Mouse (Mus musculus) kidney, embryonic 14.5 days (tissue): ENCODE measurements around the gene Asna1. TPM values are rescaled to one million over a fixed set of nuclear protein-coding genes. Genes with fewer than 3 reads are reported as not detected.
A peak's percentile ranks its signal among the peaks of the same experiment; 100 is the strongest.

Experiments used
- ATAC-seq: fragments of 200-750 bp; cut with Nextera tagmentation; 2 replicates; pipeline ENCODE4 v1.8.0; 2017; ENCODE audit warnings: moderate number of reproducible peaks, mild to moderate bottlenecking, moderate TSS enrichment, moderate library complexity; ENCODE audit not compliant: low FRiP score, low TSS enrichment
- H3K27ac ChIP-seq: fragments of 300-500 bp; sonication (generic); 2 replicates; pipeline ENCODE4 v1.5.1; 2014; ENCODE audit warnings: low read depth, mild to moderate bottlenecking, low read length, moderate library complexity, mixed read lengths
- H3K27me3 ChIP-seq: fragments of 300-500 bp; sonication (generic); 2 replicates; pipeline ENCODE4 v1.6.1; 2014; ENCODE audit warnings: mild to moderate bottlenecking, low read length; ENCODE audit not compliant: control insufficient read depth, insufficient read depth
- H3K36me3 ChIP-seq: fragments of 300-500 bp; sonication (generic); 2 replicates; pipeline ENCODE4 v1.6.1; 2014; ENCODE audit warnings: low read length, mixed read lengths; ENCODE audit not compliant: control insufficient read depth, insufficient read depth
- H3K4me1 ChIP-seq: fragments of 300-500 bp; sonication (generic); 2 replicates; pipeline ENCODE4 v1.6.1; 2014; ENCODE audit warnings: low read length, mixed read lengths; ENCODE audit not compliant: control insufficient read depth, insufficient read depth
- H3K4me2 ChIP-seq: fragments of 300-500 bp; sonication (generic); replicated peaks from 2 replicates; pipeline ENCODE4 v1.6.1; 2014; ENCODE audit warnings: low read depth, mild to moderate bottlenecking, low read length
- H3K4me3 ChIP-seq: fragments of 300-500 bp; sonication (generic); 2 replicates; pipeline ENCODE4 v1.5.1; 2014; ENCODE audit warnings: mild to moderate bottlenecking, low read length
- H3K9ac ChIP-seq: fragments of 300-500 bp; sonication (generic); 2 replicates; pipeline ENCODE4 v1.6.1; 2014; ENCODE audit warnings: low read depth, mild to moderate bottlenecking, low read length, moderate library complexity
- H3K9me3 ChIP-seq: fragments of 300-500 bp; sonication (generic); 2 replicates; pipeline ENCODE4 v1.6.1; 2016; ENCODE audit warnings: low read length; ENCODE audit not compliant: control insufficient read depth
- WGBS: fragments of 180-500 bp; shearing (Covaris S2); extraction: QIAGEN DNeasy Blood & Tissue Kit; methylation state at CpG from one replicate; pipeline ENCODE4 v1.1.7; 2014; 5-methylcytosine and 5-hydroxymethylcytosine counted together
- polyA plus RNA-seq: library from polyadenylated mRNA; unstranded; fragments of >200 nt; fragmentation: Nextera tagmentation; extraction: Ambion mirVana; gene quantifications from 2 replicates; pipeline ENCODE4 v1.2.1, GENCODE M21; 2014

Asna1 gene
- polyA plus RNA-seq, 1 experiment from 2014 or later = 109 TPM

DNA sequence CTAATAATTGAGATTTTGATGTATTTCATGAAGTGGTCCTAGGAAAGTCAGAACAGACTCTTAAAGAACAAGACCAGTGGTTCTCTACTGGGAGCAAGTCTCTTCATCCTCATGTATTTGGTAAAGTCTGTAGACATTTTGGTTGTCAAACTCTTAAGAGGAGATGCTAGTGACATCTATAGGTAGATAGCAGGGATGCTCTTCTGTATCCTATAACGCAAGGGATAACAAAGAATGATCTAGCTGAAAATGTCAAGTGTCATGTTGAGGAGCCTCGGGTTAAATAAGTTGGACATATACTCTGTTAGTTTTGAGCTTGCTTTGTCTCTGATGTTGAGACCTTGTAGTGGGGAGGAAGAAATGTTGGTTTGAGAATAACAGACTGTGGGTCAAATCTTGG, 2.8 kb upstream of the Asna1 start:
- 24% methylated on average over 2 of the region's 2 CpGs for WGBS
- Histone ChIP-seq H3K36me3 (peaks cover 48% of the 10 kb centered on the region), H3K27me3 (no peaks in the 10 kb centered on the region)

GRCm38 (mm10) chr8:85027516-85027855, 2.4 kb upstream of the Asna1 start:
- Histone ChIP-seq H3K4me1 (peaks cover 24% of the 10 kb centered on the region), H3K4me2 (peak overlapping the region; percentile 94), H3K27me3 (no peaks in the 10 kb centered on the region), H3K27ac (peak overlapping the region; percentile 95), H3K9me3 (no peaks in the 10 kb centered on the region), H3K36me3 (peaks cover 47% of the 10 kb centered on the region), H3K4me3 (peak overlapping the region; percentile 100), H3K9ac (peak overlapping the region; percentile 100)
- under 1% methylated on average over 13 of the region's 13 CpGs for WGBS
- ATAC-seq = no peak

More for the DNA sequence above, 2.8 kb upstream of the Asna1 start:
- H3K9ac ChIP-seq = peak overlapping the region; percentile 100
- no peak overlapping the region for H3K27ac ChIP-seq
- peak overlapping the region; percentile 94 for H3K4me2 ChIP-seq
- peak overlapping the region; percentile 100 for H3K4me3 ChIP-seq
- H3K9me3 ChIP-seq = no peaks in the 10 kb centered on the region
- ATAC-seq = no peak
- H3K4me1 ChIP-seq = peaks cover 24% of the 10 kb centered on the region

GRCm38 (mm10) chr8:85026670-85027515, 1.8 kb upstream of the Asna1 start, which contains the start of gene Trir:
TSS of gene Trir (plus strand) at chr8:85026823.
- peaks cover 46% of the 10 kb centered on the region for H3K36me3 ChIP-seq
- peak within 1 kb of the TSS; percentile 100 for H3K4me3 ChIP-seq
- peak within 1 kb of the TSS; percentile 94 for H3K4me2 ChIP-seq
- H3K4me1 ChIP-seq = peaks cover 24% of the 10 kb centered on the region
- no peaks in the 10 kb centered on the region for H3K9me3 ChIP-seq
- peak within 1 kb of the TSS; percentile 100 for H3K9ac ChIP-seq
- peak; percentile 85 for ATAC-seq
- peak within 1 kb of the TSS; percentile 95 for H3K27ac ChIP-seq
- H3K27me3 ChIP-seq = no peaks in the 10 kb centered on the region
- WGBS = under 1% methylated on average over 75 of the region's 75 CpGs

GRCm38 (mm10) chr8:85023846-85024245, 1.2 kb downstream of the Asna1 start:
- 97% methylated on average over 3 of the region's 3 CpGs for WGBS
- H3K27me3 ChIP-seq = no peaks in the 10 kb centered on the region
- no peak overlapping the region for H3K27ac ChIP-seq
- ATAC-seq = no peak
- no peak overlapping the region for H3K9ac ChIP-seq
- H3K4me1 ChIP-seq = peaks cover 19% of the 10 kb centered on the region
- H3K9me3 ChIP-seq = no peaks in the 10 kb centered on the region
- peak overlapping the region; percentile 94; the same call in 1 of the 2 replicates for H3K4me2 ChIP-seq
- peaks cover 43% of the 10 kb centered on the region for H3K36me3 ChIP-seq
- peak overlapping the region; percentile 96; the same call in 1 of the 2 replicates for H3K4me3 ChIP-seq

DNA sequence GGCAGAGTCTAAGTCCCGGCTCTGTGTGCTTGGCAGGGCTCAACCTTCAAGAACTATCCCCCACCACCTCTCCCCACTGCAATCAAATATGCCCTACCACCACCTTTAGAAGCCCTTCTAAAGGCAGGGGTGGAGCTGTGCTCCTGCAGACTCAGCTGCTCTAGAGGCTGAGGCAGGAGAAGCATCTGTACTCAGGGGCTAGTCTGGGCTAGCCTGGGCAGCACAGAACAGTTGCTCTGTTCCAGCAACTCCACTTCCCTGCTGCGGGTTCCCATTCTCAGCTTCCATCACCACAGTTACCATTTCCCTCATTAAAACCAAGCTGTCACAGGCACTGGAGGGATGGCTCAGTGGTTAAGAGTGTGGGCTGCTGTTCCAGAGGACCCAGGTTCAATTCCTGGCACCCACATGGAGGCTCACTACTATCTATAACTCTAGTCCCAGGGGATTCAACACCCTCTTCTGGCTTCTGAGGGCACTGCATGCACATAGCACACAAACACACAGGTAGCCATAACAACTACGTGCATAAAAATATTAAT, 3.5 kb downstream of the Asna1 start:
- H3K27me3 ChIP-seq = no peaks in the 10 kb centered on the region
- no peak overlapping the region for H3K9ac ChIP-seq
- ATAC-seq = no peak
- no peak overlapping the region for H3K4me2 ChIP-seq
- no peak overlapping the region for H3K27ac ChIP-seq
- peaks cover 8% of the 10 kb centered on the region for H3K4me1 ChIP-seq
- no peak overlapping the region for H3K4me3 ChIP-seq
- H3K9me3 ChIP-seq = no peaks in the 10 kb centered on the region
- H3K36me3 ChIP-seq = peaks cover 59% of the 10 kb centered on the region
- 96% methylated on average over 3 of the region's 3 CpGs for WGBS

GRCm38 (mm10) chr8:85017209-85017608, 7.9 kb downstream of the Asna1 start:
- Histone ChIP-seq H3K27me3 (peaks cover 6% of the 10 kb centered on the region; the same call in 1 of the 2 replicates), H3K9ac (no peak overlapping the region), H3K36me3 (peaks cover 41% of the 10 kb centered on the region), H3K4me2 (no peak overlapping the region), H3K27ac (no peak overlapping the region), H3K4me1 (no peaks in the 10 kb centered on the region), H3K9me3 (no peaks in the 10 kb centered on the region), H3K4me3 (no peak overlapping the region)
- WGBS = 64% methylated on average over 5 of the region's 5 CpGs
- no peak for ATAC-seq

- H3K9me3 ChIP-seq = no peaks in the 10 kb centered on the region
- 71% methylated on average over 10 of the region's 10 CpGs for WGBS
- H3K27me3 ChIP-seq = peaks cover 7% of the 10 kb centered on the region
- ATAC-seq = no peak
- H3K36me3 ChIP-seq = peaks cover 38% of the 10 kb centered on the region
- H3K4me2 ChIP-seq = no peak overlapping the region
- no peak overlapping the region for H3K4me3 ChIP-seq
- H3K9ac ChIP-seq = no peak overlapping the region
- H3K4me1 ChIP-seq = no peaks in the 10 kb centered on the region
- no peak overlapping the region for H3K27ac ChIP-seq
These were observed 8.4 kb downstream of the Asna1 start for GRCm38 (mm10) chr8:85016724-85017123.

DNA sequence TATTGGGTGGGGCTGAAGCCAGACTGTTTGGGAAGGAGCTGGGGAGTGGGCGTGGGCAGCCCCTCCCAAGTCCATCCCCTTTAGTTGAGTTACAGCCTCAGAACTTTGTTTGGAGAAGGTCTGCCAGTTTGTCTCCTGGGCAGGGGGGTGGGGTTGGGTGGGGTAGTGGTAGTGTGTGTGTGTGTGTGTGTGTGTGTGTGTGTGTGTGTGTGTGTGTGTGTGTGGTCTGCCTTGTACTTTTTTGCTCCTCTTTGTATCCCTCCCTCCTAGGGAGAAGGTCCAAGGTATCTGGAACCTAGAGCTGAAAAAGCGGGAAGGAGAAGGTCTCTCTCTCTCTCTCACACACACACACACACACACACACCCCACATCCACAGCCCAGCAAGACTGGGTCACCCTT, 10.7 kb downstream of the Asna1 start, which contains the start of gene Best2:
Gene Best2 (minus strand): TSS at position 101 of the 400 bp plus-strand sequence.
- Histone ChIP-seq H3K27me3 (peaks cover 18% of the 10 kb centered on the region), H3K4me1 (no peaks in the 10 kb centered on the region), H3K27ac (no peak within 1 kb of the TSS), H3K36me3 (peaks cover 21% of the 10 kb centered on the region), H3K4me2 (peak within 1 kb of the TSS; percentile 40), H3K9ac (no peak within 1 kb of the TSS), H3K4me3 (peak within 1 kb of the TSS; percentile 25), H3K9me3 (no peaks in the 10 kb centered on the region)
- WGBS = 57% methylated on average over 2 of the region's 2 CpGs
- ATAC-seq = no peak
